Mouse (Mus musculus) B cell, adult 2 months (primary cell): Measurements from ENCODE around the gene Gm21988.

ENCODE experiments used
- DNase-seq, 2 experiments: peaks; one replicate each; pipeline ENCODE4 v3.0.0; 2022

Gene Gm21988

DNA sequence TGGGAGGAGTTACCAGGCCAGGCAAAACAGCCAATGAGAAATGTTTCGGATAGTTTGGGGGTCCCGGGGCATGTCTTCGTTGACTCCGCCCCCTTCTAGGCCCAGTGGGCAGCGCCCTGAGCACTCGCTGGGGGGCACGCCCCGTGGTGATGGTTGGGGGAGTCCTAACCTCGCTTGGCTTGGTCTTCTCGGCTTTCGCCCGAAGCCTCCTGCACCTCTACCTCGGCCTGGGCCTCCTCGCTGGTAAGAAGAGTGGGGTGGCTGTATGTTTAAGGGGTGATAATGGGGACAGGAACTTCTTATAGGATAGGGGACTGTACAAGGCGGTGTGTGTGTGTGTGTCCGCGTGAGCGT is 24.8 kb downstream of the Gm21988 start:
- no peak for DNase-seq

DNA sequence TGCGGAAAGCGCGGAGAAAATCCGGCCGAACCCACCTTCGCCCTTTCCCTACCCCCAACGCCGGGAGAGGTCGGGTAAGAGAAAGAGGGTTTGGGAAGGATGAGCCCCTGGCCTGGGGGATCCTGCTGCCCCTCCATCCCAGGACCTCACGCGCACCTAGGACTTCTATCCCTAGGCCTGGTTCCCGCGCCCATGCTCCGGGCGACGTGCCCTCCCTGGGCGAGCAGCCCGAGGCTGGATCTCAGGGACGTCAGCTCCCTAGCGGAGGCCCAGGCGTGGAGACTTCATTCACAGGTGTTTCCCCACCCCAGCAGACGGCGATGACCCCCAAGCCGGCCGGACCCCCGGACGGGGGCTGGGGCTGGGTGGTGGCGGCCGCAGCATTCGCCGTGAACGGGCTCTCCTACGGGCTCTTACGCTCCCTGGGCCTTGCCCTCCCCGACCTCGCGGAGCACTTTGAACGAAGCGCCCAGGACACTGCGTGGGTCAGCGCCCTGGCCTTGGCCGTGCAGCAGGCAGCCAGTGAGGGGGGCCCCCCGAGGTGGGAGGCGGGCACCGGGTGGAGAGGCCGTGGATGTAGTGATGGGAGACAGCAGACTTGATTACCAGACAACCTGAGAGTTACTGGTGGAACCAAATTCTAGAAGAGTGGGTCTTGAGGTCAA is 25.3 kb downstream of the Gm21988 start:
- peak in 1 of 2 experiments; percentile 32 for DNase-seq

DNA sequence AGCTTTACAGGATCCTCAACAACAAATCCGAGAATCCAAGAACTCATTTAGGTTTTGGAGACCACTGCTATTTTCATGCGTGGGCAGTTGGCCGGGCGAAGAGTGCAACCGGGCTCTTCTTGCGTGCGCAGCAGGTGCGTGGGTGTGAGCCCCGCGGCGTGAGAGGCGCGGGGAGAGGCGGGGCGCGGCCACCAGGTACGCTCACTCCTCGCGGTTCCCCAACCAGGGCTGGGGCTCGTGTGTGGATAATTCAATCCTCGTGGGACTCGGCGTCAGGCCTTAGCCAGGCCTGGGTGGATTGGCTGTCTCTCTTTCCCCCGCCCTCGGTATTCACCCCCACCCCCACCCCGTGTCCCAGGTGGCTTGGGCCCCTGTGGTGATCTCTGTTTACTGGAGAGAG is 25.9 kb downstream of the Gm21988 start:
- peak; percentile 30 to 32 for DNase-seq

DNA sequence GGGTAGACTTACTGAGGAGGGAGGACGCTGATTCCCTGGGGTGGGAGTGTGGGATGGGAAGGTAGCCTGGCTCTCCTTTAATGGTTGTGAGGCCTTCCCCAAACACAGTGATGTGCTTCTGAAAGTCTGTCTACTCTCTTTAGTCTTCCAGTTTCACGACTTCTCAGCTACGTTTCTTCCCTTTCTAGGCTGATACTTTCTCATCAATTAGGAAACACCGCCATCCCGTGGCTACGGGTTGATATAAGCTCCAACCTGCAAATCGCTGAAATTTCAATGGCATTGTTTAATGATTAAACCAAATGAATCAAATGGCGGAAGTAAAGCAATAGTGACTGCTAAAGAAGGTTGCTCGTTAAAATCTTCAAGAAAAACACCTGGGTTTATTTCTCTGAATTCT is 26.7 kb downstream of the Gm21988 start:
- peak; percentile 70 to 77 for DNase-seq

DNA sequence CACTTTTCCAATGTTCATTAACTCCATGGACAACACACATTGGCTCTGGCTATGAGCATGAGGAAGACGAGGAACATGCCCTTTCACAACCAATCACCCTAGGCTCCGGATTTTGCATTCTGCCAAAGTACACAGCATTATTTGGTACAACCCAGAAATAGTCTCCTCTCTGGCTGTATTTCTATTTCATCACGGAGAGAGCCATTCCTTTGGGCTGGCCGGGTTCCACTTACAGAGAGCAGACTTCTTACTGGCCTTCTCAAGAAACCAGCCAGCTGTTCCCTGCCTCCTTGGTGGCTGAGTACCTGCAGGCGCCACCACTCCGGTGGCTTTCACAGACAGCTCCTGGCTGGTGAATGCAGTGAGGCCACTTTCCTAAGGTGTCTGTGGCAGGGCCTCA is 27.2 kb downstream of the Gm21988 start, which contains the start of gene Slc16a11:
Slc16a11 (plus strand) TSS at position 330 of the 400 bp plus-strand sequence.
- DNase-seq = no peak

DNA sequence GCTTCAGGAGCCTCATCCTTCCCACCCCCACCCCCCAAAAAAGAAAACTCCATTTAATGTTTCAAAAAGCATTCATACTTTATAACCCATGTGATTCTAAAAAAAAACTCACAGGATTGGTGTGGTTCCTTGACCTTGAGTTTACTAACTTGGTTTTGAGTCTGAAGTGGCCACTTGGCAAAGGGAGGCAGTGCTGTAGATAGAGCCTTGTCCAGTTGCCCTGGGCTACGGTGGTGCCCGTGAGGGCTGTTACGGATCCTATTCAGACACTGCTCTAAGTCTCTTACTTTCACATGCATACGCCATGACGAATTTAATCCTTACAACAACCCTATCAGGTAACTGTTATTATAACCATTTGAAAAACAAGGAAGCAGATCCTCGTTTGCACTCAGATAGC is 27.7 kb downstream of the Gm21988 start:
- DNase-seq = no peak

DNA sequence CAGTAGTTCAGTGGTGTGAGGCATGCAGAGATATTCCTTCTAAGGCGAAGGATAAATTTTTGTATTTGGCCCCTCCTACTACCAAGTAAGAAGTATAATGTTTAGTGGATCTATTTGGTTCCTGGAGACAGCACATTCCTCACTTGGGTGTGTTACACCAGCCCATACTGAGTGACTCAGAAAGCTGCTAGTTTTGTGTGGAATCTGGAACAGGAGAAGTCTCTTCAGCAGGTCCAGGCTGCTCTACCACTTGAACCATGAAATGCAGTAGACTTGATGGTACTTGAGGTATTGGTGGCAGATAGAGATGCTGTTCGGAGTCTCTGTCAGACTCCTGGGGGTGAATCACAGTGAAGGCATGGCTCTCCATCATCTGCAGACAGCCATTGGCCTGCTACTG is 28.9 kb downstream of the Gm21988 start:
- no peak for DNase-seq

DNA sequence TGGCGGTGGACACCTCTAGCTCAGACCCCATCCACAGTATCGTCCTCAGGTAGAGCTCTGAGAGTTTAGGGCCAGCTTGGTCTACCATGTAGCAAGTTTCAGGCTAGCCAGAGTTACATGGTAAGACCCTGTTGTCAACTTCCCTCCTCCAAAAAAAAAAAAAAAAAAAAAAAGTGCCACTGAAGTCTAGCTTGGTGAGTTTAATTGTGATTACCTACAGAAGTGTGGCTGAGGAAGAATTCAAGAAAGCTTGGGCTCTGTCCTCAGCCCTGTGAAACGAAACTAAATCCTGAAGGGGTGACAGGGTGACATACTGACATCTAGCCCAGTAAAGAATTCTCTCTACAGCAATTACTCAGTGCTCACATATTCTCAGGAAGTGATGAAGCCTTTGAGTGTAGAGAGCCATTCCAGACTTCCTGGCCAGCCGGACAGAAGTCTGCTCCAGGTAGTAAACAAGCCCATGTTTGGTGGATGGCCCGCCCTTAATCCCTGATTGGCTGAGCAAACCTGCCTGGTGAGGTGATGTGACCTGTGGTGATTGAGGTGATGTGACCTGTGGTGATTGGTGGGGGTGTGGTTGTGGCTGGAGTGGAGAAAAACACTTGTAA is 30.7 kb downstream of the Gm21988 start:
- DNase-seq = no peak

DNA sequence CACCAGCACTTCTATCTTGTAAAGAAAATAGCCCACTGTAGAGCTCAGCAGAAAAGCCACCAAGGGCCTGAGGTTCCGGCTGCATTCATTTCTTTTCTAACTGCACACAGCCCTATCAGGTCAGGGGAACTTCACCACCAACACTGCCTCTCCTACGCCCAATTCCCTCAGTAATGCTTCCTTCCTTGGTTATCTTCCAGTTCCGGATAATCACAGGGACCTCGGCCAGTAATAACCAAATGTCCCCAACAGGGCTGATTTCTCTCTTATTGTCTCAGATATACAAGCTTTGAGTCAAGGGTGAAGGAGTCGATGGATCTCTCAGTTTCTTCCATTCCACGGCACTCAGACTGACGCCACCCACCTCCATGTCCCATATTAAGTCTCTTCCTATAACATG is 32.3 kb downstream of the Gm21988 start:
- DNase-seq = no peak

DNA sequence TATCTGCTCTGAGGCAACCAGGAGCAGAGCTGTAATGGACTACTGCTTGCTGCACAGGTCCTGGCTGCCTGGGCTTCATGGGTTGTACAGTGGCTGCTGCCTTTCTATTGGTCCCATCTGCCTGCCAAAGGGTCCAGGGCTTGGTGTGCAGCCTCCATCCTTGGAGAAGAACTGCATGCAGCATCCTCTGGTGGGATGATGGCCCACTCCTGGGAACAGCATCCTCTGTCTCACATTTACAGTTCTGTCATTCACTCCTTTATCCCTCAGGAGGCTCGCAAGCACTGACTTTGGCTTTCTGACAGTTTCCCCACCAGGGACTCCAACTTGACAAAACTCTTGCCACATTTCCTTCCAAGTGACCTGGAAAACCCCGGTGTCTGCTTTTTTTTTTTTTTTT is 32.8 kb downstream of the Gm21988 start:
- no peak for DNase-seq

DNA sequence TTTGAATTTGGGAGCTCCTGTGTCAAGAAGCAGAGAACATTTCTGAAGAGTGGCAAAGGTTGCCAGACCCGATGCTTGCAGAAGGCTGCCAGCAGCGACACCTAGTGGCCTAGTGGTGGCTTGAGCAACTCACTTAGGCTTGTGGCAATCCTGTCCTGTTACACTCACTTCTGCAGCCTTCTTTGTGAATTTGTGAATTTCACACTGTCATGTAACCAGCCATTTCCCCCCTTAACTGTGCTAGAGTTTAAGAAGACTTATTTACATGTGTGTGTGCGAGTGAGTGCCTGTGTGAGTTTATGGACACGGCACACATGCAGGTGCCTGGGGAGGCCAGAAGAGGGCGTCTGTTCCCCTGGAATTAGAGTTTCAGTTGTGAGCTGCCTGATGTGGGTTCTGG is 37.9 kb downstream of the Gm21988 start:
- peak; percentile 80 to 82 for DNase-seq

DNA sequence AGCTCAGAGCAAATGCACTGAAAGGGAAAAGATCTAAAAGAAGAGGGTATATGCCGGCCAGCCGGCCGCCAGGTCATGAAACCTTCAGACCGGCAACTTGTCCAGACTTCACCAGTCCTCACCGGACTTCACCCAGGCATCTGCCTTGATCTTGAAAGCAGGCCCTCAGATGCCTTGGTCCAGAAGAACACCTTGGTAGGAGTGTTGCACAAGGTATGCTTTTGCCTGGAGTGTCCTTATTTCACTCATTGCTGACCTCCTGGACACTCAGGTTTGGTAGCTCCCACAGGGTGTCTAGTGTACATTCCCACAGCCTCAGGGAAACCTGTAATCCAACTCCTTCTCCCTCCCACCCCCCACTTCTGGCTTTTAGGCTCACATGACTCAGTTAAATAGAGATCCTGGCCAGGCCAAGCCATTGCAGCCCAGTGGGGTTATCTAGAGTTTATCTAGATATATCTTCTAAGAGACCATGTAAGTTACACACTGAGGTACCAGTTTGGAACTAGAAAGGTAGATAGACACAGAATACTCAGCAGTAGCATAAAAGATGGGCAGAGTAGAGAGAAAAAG is 39.5 kb downstream of the Gm21988 start:
- DNase-seq = no peak

DNA sequence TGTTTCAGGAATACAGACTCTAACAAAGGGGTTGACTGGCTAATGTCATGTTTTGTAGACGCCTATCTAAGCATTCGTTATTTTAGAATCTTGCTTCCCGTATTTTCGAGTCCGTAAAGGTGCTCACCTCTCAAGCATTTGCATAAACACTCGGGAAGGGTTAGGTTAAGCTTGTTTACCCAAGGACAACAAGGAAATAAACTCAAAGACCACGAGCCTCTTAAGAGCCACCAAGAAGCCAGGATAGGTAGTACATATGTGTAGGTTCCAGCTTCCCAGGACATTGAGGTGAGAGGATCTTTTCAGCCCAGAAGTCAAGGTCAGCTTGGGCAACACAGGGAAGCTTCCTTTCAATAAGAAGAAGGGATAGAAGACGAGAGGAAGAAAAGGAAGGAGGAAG is 40.5 kb downstream of the Gm21988 start:
- DNase-seq = no peak

DNA sequence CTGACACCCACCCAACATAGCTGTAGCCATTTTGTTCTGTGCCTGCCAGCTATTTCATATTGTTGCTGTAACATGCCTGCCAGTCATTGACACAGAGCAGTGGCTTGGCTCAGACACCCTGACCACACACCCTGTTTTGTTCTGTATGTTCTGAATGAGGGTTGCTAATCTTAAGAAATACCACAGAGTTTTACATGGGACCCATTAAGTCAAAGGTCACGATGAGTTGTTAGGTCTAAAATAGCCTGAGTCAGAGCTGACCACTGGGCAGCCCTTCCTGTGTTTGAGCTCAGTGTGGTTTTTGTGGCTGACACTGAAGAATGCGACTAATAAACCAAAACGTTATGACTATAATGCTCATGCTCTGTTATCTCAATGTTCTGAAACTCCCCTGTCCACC is 41.3 kb downstream of the Gm21988 start:
- DNase-seq = no peak

DNA sequence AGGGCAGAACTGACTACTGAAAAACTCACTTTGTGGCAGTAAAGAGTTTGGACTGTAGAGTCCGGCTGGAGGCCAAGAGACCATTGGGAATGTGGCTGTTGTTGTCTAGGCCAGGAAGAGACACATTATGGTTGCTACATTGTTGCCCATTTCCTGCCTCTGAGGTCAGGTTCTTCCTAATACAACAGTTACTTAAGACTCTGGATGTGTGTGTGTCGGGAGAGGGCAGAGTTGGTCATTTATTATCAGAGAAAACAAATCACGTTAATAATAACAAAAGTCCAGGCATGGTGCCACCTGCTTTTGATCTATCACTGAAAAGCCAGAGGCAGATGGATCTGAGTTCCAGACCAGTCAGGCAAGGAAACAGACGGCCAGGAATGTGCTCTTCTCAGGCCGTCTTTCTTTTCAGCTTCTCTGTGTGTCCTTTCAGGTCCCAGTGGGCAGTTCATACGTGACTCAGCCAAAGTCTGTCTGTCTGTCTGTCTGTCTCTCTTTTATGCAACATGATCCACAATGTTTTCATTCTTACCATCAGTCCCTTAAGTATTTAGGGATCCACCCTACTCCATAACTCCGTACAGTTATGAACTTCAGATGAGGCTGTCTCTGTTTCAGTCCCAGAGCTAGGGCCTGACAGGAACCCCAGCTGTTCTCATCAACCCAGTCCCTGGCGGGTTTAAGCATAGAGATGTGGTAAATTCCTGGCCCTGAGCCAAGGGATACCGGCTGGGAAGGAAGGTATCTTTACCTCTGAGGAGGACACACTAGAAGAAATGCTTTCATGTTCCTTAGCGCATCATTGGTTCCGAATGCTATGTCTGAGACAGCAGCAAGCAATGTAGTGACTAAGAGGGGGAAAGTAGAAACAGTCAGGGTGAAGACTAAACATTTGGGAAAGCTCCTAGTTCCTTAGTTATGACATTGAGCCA is 46.0 kb downstream of the Gm21988 start:
- DNase-seq = no peak

DNA sequence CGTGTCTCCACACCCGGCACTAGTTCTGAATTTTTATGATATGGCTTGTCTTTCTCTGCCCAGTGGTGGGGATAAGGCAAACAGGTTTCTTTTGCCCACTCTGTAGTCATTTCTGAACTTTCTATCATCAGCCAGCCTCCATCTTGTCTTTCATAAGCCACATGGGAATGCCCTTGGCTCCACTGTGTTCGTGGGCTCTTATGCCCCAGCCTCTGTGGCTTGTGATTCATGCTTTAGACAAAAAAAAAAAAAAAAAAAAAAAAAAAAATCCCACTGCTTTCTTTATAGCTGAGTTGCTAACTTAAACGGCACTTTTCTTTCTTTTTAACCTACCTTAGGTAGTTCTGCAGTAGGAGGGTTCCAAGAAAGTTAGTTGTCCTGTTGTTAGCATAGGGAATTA is 47.5 kb downstream of the Gm21988 start:
- no peak for DNase-seq

DNA sequence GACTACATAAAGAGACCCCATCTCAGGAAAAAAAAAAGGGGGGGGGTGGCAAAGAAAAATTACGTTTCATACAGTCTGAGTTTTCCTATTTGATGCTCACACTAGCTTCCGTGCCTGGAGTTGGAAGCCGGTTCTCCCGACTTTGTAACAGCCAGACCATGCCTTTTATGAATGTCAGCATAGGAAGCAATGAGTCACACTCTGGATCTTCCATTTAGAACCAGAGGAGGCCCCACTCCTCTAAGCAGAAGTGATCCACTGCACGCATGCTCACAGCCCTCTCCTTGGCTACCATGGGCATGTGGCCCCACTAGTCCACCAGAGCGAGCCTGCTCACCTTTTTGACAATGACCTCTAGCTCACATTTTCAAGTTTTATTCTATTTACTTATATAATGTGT is 48.4 kb downstream of the Gm21988 start:
- no peak for DNase-seq

DNA sequence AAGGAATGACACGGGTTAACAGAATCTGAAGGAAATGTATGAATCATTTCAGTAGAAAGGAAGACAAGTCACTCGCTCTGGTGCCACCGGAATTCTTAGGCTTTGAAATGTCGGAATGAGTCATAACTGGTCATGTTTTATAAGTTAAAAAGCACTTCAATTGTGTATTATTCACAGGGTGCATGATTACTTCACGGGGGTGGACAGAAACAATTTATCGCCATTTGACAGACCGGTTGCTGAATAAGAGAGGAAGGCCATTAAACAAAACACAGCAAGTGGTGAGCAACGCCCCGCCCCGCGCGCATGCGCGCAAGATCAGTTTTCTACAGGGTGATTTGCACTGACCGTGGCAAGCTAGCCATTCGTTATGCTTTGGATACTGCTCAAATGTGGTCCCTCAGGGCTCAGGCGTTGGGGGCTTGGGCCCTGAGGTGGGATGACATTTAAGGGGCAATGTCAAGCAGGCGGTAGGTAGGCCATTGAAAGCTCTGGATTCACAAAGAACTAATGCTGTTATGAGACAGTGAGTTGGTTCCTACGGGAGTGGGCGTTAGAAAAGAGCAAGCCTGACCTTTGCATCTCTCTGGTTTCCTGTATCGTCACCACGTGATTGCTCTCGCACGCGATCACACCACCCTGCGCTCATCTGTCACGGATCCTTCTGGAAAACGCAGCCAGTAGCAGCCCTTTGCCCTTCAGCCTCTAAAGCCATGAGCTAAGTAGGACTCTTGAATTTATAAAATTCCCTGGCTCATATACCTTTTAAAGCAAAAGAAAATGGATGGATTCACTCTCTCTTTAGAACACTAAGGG is 50.1 kb downstream of the Gm21988 start:
- DNase-seq = no peak
